27 mouse cellular contexts compared by ENCODE assay signal in genomic region chr9:108403081-108403480, GRCm38 (mm10). TPM values are rescaled to one million over a fixed set of nuclear protein-coding genes. Genes with fewer than 3 reads are reported as not detected.
A peak's percentile ranks its signal among the peaks of the same experiment; 100 is the strongest.
DNase-seq lines count a peak whose midpoint lies in the region; ATAC-seq and TF ChIP-seq lines count a peak whose summit lies in the region.
"Had no signal": no experiment of that assay in that cellular context is flagged by ENCODE, and none has a peak within 500 bp of the region (broad histone marks: within the 10 kb centered on the region; RNA-seq: fewer than 3 reads in every experiment).

No protein-coding gene starts in this region.

- H3K27ac ChIP-seq in layer of hippocampus, adult 2 months: no peak overlapping the region
- peak overlapping the region; percentile 29 for H3K27ac ChIP-seq in intestine, embryonic 16.5 days (ENCODE audit: low read length)
- H3K27ac ChIP-seq: embryonic facial prominence, embryonic 13.5 days; heart, embryonic 15.5 days; limb, embryonic 13.5 days; liver, embryonic 14.5 days; lung, embryonic 15.5 days had no signal

- no peak overlapping the region for H3K4me2 ChIP-seq in intestine, embryonic 16.5 days (ENCODE audit: low read depth, low read length)
- H3K4me2 ChIP-seq: embryonic facial prominence, embryonic 13.5 days; heart, embryonic 15.5 days; limb, embryonic 13.5 days; lung, embryonic 15.5 days had no signal

- H3K27me3 ChIP-seq in intestine, embryonic 16.5 days (replicated peaks; ENCODE audit: control insufficient read depth, insufficient read depth, low read length): no peaks in the 10 kb centered on the region
- H3K27me3 ChIP-seq: embryonic facial prominence, embryonic 13.5 days; heart, embryonic 15.5 days; limb, embryonic 13.5 days; lung, embryonic 15.5 days had no signal

- H3K9ac ChIP-seq in intestine, embryonic 16.5 days (ENCODE audit: low read depth, low read length): no peak overlapping the region
- H3K9ac ChIP-seq: embryonic facial prominence, embryonic 13.5 days; heart, embryonic 15.5 days; limb, embryonic 13.5 days; liver, embryonic 14.5 days; lung, embryonic 15.5 days had no signal

- H3K36me3 ChIP-seq in intestine, embryonic 16.5 days (ENCODE audit: control insufficient read depth, insufficient read depth, low read length): no peaks in the 10 kb centered on the region
- H3K36me3 ChIP-seq: embryonic facial prominence, embryonic 13.5 days; heart, embryonic 15.5 days; limb, embryonic 13.5 days; lung, embryonic 15.5 days had no signal

- intact Hi-C loops in heart, postnatal 14 days (cut with DNase I): no loop called here

- peak; percentile 26 to 40 for DNase-seq in layer of hippocampus, adult 2 months (ENCODE audit: low spot score in 2 of 2)
- DNase-seq in layer of hippocampus, postnatal 25 days (ENCODE audit: extremely low spot score in 1 of 2, low spot score in 1 of 2): no peak
- DNase-seq in brain, adult 2 months (ENCODE audit: low read depth, low spot score): peak; percentile 83
- DNase-seq in right cerebral cortex, postnatal 36 days (ENCODE audit: low spot score in 2 of 2): peak; percentile 52 to 82
- DNase-seq in kidney, adult 11 months: no peak
- no peak for DNase-seq in cerebellum, adult 8-10 months
- DNase-seq in heart, postnatal 14 days: no peak
- DNase-seq: B cell, adult 2 months; cerebellum, postnatal 10 days; gastrocnemius, postnatal 14 days; kidney, adult 8-10 months; kidney, postnatal 25 days; lung, postnatal 4 days; thymus, postnatal 25 days had no signal

- no peak overlapping the region for H3K4me3 ChIP-seq in layer of hippocampus, adult 2 months
- H3K4me3 ChIP-seq in intestine, embryonic 16.5 days (ENCODE audit: low read length): no peak overlapping the region
- H3K4me3 ChIP-seq: embryonic facial prominence, embryonic 13.5 days; heart, embryonic 15.5 days; limb, embryonic 13.5 days; lung, embryonic 15.5 days had no signal

- H3K9me3 ChIP-seq in intestine, embryonic 16.5 days (ENCODE audit: control insufficient read depth, low read length): no peaks in the 10 kb centered on the region
- H3K9me3 ChIP-seq: embryonic facial prominence, embryonic 13.5 days; heart, embryonic 15.5 days; limb, embryonic 13.5 days; lung, embryonic 15.5 days had no signal

- TF ChIP-seq CTCF in layer of hippocampus, adult 2 months (conservative IDR thresholded peaks at IDR 0.05): no peak

- no peak for ATAC-seq in intestine, embryonic 16.5 days
- ATAC-seq: forebrain, embryonic 14.5 days; hindbrain, embryonic 16.5 days had no signal

- no peaks in the 10 kb centered on the region; the same call in 1 of the 2 replicates for H3K4me1 ChIP-seq in intestine, embryonic 16.5 days (ENCODE audit: control insufficient read depth, insufficient read depth, low read length)
- H3K4me1 ChIP-seq: lung, embryonic 15.5 days had no signal

- WGBS in intestine, embryonic 16.5 days: 76% methylated on average over 4 of the region's 4 CpGs

RNA-seq across cellular contexts. Expression of gene 1700102P08Rik, which starts 10.5 kb away (rescaled TPM):
- 1 to 10 TPM; 2.3 to 3.3 TPM for total RNA-seq in layer of hippocampus, adult 2 months (2021)
- total RNA-seq in layer of hippocampus, postnatal 25 days (2021): 1 to 10 TPM; 1.4 to 2.4 TPM
- 0.49 and 0.55 TPM in 2 replicates for polyA plus RNA-seq in intestine, embryonic 16.5 days (2015; fragmentation: Nextera tagmentation; extraction: Ambion mirVana)
- total RNA-seq in heart, postnatal 14 days (2021): under 1 TPM; 0.67 to 0.90 TPM

RNA-seq across cellular contexts. Expression of gene Ccdc36, which starts 25.2 kb away (rescaled TPM):
- under 1 TPM in 1 of 2 experiments, not detected in 1; 0.15 TPM for total RNA-seq in layer of hippocampus, adult 2 months (2021)
- total RNA-seq in layer of hippocampus, postnatal 25 days (2021): under 1 TPM; 0.10 to 0.16 TPM
- polyA plus RNA-seq in intestine, embryonic 16.5 days (2015; fragmentation: Nextera tagmentation; extraction: Ambion mirVana): 1.1 TPM in 2 replicates
- not detected for total RNA-seq in heart, postnatal 14 days (2021)
- total RNA-seq: heart, adult 8-10 months; neutrophil, adult 5-6 weeks had no signal

RNA-seq across cellular contexts. Expression of gene BC048562, which starts 33.2 kb away (rescaled TPM):
- not detected for total RNA-seq in layer of hippocampus, adult 2 months (2021)
- not detected for total RNA-seq in layer of hippocampus, postnatal 25 days (2021)
- polyA plus RNA-seq in intestine, embryonic 16.5 days (2015; fragmentation: Nextera tagmentation; extraction: Ambion mirVana): not detected in 2 replicates
- total RNA-seq in heart, postnatal 14 days (2021): not detected
- total RNA-seq: gastrocnemius, postnatal 14 days; heart, adult 8-10 months; hematopoietic stem cell, adult 5-6 weeks; layer of hippocampus, postnatal 10 days; midbrain, postnatal 0 days; neutrophil, adult 5-6 weeks had no signal
- polyA plus RNA-seq: embryonic facial prominence, embryonic 13.5 days; forebrain, embryonic 14.5 days; heart, embryonic 15.5 days; hindbrain, embryonic 16.5 days; limb, embryonic 13.5 days; liver, embryonic 14.5 days; lung, embryonic 15.5 days; midbrain, postnatal 0 days had no signal

RNA-seq across cellular contexts. Expression of gene Usp4, which starts 55.4 kb away (rescaled TPM):
- total RNA-seq in layer of hippocampus, adult 2 months (2021): 100 to 1,000 TPM; 106 to 112 TPM
- 100 to 1,000 TPM; 102 to 108 TPM for total RNA-seq in layer of hippocampus, postnatal 25 days (2021)
- polyA plus RNA-seq in intestine, embryonic 16.5 days (2015; fragmentation: Nextera tagmentation; extraction: Ambion mirVana): 84.4 and 92.1 TPM in 2 replicates
- total RNA-seq in heart, postnatal 14 days (2021): 10 to 100 TPM; 76.5 to 83.6 TPM

RNA-seq across cellular contexts. Expression of gene Ccdc71, which starts 57.2 kb away (rescaled TPM):
- 10 to 100 TPM; 36.7 to 40.6 TPM for total RNA-seq in layer of hippocampus, adult 2 months (2021)
- total RNA-seq in layer of hippocampus, postnatal 25 days (2021): 10 to 100 TPM; 28.4 to 41.1 TPM
- polyA plus RNA-seq in intestine, embryonic 16.5 days (2015; fragmentation: Nextera tagmentation; extraction: Ambion mirVana): 49.2 and 53.5 TPM in 2 replicates
- total RNA-seq in heart, postnatal 14 days (2021): 10 to 100 TPM; 23.6 to 29.4 TPM

Comparison
In these comparisons a context has a peak if more than half of its experiments do, and no peak if none do; other contexts are left out.
1. DNase-seq: peak in layer of hippocampus, adult 2 months (2 of 2), brain, adult 2 months (single experiment) and right cerebral cortex, postnatal 36 days (2 of 2); none in layer of hippocampus, postnatal 25 days (0 of 2), kidney, adult 11 months (single experiment), cerebellum, adult 8-10 months (single experiment) and heart, postnatal 14 days (0 of 2).